Mouse (Mus musculus) liver, embryonic 11.5 days (tissue): Measurements from ENCODE around the gene Doc2g. TPM values are rescaled to one million over a fixed set of nuclear protein-coding genes. Genes with fewer than 3 reads are reported as not detected.
"Not testable (repeated sequence)": the region's sequence is repeated elsewhere in the genome, so short reads cannot be mapped to it uniquely, and the experiment has no call there.

Experiments
- ATAC-seq: fragments of 200-750 bp; cut with Nextera tagmentation; replicated peaks from 2 replicates; pipeline ENCODE4 v1.8.0; 2017; ENCODE audit warnings: moderate number of reproducible peaks, mild to moderate bottlenecking, moderate TSS enrichment, moderate library complexity; ENCODE audit not compliant: low FRiP score
- DNase-seq: peaks from one replicate; pipeline ENCODE4 v3.0.0-alpha.2; 2017; ENCODE audit warnings: low spot score
- H3K27ac ChIP-seq: fragments of 300-500 bp; sonication (generic); 2 replicates; pipeline ENCODE4 v1.5.1; 2014; ENCODE audit warnings: mild to moderate bottlenecking, low read depth, low read length, control low read depth
- H3K27me3 ChIP-seq: fragments of 300-500 bp; sonication (generic); replicated peaks from 2 replicates; pipeline ENCODE4 v1.6.1; 2014; ENCODE audit warnings: low read length, mixed read lengths; ENCODE audit not compliant: control insufficient read depth, insufficient read depth
- H3K36me3 ChIP-seq: fragments of 300-500 bp; sonication (generic); 2 replicates; pipeline ENCODE4 v1.6.1; 2014; ENCODE audit warnings: mild to moderate bottlenecking, low read length, moderate library complexity, mixed read lengths; ENCODE audit not compliant: control insufficient read depth, insufficient read depth
- H3K4me1 ChIP-seq: fragments of 300-500 bp; sonication (generic); replicated peaks from 2 replicates; pipeline ENCODE4 v1.6.1; 2014; ENCODE audit warnings: low read length, mixed read lengths; ENCODE audit not compliant: control insufficient read depth, insufficient read depth
- H3K4me2 ChIP-seq: fragments of 300-500 bp; sonication (generic); 2 replicates; pipeline ENCODE4 v1.6.1; 2014; ENCODE audit warnings: mild to moderate bottlenecking, control low read depth, moderate library complexity
- H3K4me3 ChIP-seq: fragments of 300-500 bp; sonication (generic); 2 replicates; pipeline ENCODE4 v1.5.1; 2014; ENCODE audit warnings: low read depth, low read length, control low read depth
- H3K9ac ChIP-seq: fragments of 300-500 bp; sonication (generic); 2 replicates; pipeline ENCODE4 v1.6.1; 2014; ENCODE audit warnings: low read depth, low read length, control low read depth
- H3K9me3 ChIP-seq: fragments of 300-500 bp; sonication (generic); 2 replicates; pipeline ENCODE4 v1.6.1; 2016; ENCODE audit warnings: low read length, inconsistent platforms, mixed read lengths; ENCODE audit not compliant: control insufficient read depth
- WGBS: fragments of 180-500 bp; shearing (Covaris S2); extraction: QIAGEN DNeasy Blood & Tissue Kit; methylation state at CpG from one replicate; pipeline ENCODE4 v1.1.7; 2014; 5-methylcytosine and 5-hydroxymethylcytosine counted together
- polyA plus RNA-seq: library from polyadenylated mRNA; unstranded; fragments of >200 nt; fragmentation: Nextera tagmentation; extraction: Ambion mirVana; gene quantifications from 2 replicates; pipeline ENCODE4 v1.2.1, GENCODE M21; 2014

The Doc2g gene
- polyA plus RNA-seq, 1 experiment from 2014 or later: 4.1 TPM

DNA sequence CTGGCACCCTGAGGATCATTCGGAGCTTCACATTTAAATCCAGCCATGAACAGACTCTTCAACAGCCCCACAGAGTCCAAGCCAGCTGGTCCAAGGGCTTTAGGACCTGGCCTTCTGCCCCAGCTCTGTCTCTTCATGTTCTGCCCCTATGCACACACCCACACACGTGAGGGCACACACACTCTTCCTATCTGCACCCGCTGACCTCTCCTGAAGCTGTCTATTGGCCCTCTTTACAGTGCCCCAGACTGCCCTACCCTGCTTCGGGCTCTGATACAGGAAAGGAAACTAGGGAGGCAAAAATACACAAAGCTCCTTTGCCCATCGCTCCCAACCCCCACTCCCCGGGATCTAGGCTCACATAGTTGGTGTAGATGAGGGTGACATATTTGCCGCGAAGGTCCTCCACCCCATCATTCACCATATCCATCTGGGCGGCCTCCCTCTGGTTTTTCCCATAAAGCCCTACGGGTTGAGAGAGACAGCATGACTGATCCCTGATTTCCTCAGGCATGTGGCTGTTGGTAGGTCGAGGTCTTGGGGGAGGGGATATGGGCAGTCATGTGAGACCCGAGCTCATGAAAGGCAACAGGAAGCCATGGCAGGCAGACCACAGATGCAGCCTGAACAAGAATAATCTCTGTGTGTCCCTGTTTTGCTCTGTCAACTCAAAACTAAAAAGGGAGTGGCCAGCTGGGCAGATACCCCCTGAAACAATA is 33.4 kb downstream of the Doc2g start:
- no peak overlapping the region; the same call in 1 of the 2 replicates for H3K27ac ChIP-seq
- DNase-seq (no peak), ATAC-seq (no peak)
- no peaks in the 10 kb centered on the region for H3K9me3 ChIP-seq
- H3K4me2 ChIP-seq: peak overlapping the region; percentile 60
- WGBS: 69% methylated on average over 12 of the region's 12 CpGs
- H3K36me3 ChIP-seq: no peaks in the 10 kb centered on the region
- peak overlapping the region; percentile 25; the same call in 1 of the 2 replicates for H3K9ac ChIP-seq
- no peaks in the 10 kb centered on the region for H3K27me3 ChIP-seq
- H3K4me3 ChIP-seq: peak overlapping the region; percentile 13
- peaks cover 18% of the 10 kb centered on the region; the same call in 1 of the 2 replicates for H3K4me1 ChIP-seq

DNA sequence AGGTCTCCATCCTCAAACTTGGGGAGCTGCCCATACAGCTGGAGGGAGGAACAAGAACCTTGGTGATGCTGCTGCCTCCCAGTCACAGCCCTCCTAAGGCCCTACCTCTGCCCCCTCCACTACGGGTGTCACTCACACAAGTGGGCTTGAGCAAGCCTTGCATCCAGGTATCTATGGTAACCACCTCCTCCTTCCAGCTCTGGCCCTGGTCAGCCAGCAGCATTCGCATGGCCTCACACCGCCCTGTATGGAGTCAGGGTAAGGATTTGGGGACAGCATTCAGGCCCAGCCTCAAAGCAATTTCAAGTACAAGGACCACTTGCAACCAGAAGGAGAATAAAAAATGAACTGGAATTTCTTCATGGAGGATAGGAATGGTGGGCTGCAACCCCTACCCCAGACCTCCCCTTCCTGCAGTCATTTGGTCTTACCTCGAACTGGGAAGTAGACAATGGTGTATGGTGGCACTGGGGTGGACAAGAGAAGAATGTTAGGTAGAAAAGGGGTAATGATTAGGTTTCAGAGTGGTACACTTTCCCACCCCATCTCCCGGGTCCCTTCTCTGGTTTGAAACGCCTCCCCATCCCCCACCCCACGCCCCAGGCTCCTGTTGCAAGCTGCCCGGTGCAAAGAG is 34.2 kb downstream of the Doc2g start:
- H3K4me3 ChIP-seq: peak overlapping the region; percentile 73
- peaks cover 18% of the 10 kb centered on the region; the same call in 1 of the 2 replicates for H3K4me1 ChIP-seq
- H3K27me3 ChIP-seq, H3K36me3 ChIP-seq, H3K9me3 ChIP-seq, DNase-seq, ATAC-seq: not testable (repeated sequence)
- H3K4me2 ChIP-seq: peak overlapping the region; percentile 77
- H3K27ac ChIP-seq: peak overlapping the region; percentile 84
- WGBS: 28% methylated on average over 7 of the region's 8 CpGs
- H3K9ac ChIP-seq: peak overlapping the region; percentile 88

DNA sequence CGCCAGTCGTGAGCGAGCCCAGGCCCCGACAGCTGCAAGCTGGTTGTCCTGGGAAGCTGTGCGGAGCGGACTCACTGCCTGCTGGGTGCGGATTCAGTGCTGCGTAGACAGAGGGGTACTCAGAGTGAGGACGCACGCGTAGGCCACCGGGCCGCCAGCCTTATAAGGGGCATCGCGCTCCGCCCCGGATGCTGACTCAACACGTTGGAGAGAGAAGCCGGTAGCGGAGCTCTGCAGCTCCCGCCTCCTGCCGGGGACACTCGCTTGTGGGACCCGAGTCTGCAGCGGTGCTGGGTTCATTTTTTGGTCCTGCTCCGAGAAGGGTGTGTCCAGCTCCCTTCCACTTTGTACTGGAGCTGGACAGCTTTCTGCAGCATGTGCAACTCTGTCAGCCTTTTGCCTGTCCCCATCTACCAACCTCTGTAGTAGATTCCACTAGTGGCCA is 34.7 kb downstream of the Doc2g start, which contains the start of gene Gstp1:
Gstp1 (minus strand) TSS at position 198 of the 445 bp plus-strand sequence.
- Histone ChIP-seq H3K9me3 (no peaks in the 10 kb centered on the region), H3K9ac (peak within 1 kb of the TSS; percentile 88), H3K27ac (peak within 1 kb of the TSS; percentile 84), H3K27me3 (no peaks in the 10 kb centered on the region), H3K4me3 (peak within 1 kb of the TSS; percentile 73), H3K36me3 (no peaks in the 10 kb centered on the region), H3K4me2 (peak within 1 kb of the TSS; percentile 77), H3K4me1 (peaks cover 13% of the 10 kb centered on the region; the same call in 1 of the 2 replicates)
- ATAC-seq: peak; percentile 87
- 0% methylated on average over 26 of the region's 26 CpGs for WGBS
- peak; percentile 88 for DNase-seq

DNA sequence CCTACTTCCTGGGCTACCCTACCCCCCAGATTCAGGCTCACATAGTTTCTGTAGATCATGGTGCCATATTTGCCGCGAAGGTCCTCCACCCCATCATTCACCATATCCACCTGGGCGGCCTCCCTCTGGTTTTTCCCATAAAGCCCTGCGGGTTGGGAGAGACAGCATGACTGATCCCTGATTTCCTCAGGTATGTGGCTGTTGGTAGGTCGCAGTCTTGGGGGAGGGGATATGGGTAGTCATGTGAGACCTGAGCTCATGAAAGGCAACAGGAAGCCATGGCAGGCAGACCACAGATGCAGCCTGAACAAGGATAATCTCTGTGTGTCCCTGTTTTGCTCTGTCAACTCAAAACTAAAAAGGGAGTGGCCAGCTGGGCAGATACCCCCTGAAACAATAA is 37.8 kb downstream of the Doc2g start:
- not testable (repeated sequence) for H3K4me2 ChIP-seq, DNase-seq, H3K4me3 ChIP-seq, H3K27ac ChIP-seq, H3K9me3 ChIP-seq, ATAC-seq, H3K9ac ChIP-seq, H3K36me3 ChIP-seq, H3K27me3 ChIP-seq
- peaks cover 15% of the 10 kb centered on the region; the same call in 1 of the 2 replicates for H3K4me1 ChIP-seq
- 80% methylated on average over 5 of the region's 5 CpGs for WGBS

DNA sequence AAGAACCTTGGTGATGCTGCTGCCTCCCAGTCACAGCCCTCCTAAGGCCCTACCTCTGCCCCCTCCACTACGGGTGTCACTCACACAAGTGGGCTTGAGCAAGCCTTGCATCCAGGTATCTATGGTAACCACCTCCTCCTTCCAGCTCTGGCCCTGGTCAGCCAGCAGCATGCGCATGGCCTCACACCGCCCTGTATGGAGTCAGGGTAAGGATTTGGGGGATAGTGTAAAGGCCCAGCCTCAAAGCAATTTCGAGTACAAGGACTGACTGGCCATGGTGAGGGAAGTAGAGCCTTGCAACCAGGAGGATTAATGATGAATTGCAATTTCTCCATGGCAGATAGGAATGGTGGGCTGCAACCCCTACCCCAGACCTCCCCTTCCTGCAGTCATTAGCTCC is 38.4 kb downstream of the Doc2g start:
- not testable (repeated sequence) for H3K9me3 ChIP-seq, H3K27ac ChIP-seq, H3K36me3 ChIP-seq, H3K9ac ChIP-seq, H3K27me3 ChIP-seq, DNase-seq, ATAC-seq, H3K4me3 ChIP-seq, H3K4me2 ChIP-seq
- peaks cover 15% of the 10 kb centered on the region for H3K4me1 ChIP-seq
- 93% methylated on average over 3 of the region's 4 CpGs for WGBS

DNA sequence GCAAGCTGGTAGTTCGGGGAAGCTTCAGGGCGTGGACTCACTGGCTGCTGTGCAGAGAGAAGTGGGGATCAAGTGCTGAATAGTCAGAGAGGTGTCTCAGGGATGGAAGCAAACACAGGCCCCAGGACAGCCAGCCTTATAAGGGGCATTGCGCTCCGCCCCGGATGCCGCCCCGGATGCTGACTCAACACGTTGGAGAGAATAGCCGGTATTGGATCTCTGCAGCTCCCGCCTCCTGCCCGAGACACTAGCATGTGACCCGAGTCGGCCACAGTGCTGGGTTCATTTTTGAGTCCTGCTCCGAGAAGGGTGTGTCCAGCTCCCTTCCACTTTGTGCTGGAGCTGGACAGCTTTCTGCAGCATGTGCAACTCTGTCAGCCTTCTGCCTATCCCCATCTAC is 39.0 kb downstream of the Doc2g start:
- Histone ChIP-seq H3K9me3 (peaks cover 5% of the 10 kb centered on the region), H3K36me3 (no peaks in the 10 kb centered on the region), H3K4me3 (no peak overlapping the region), H3K27me3 (no peaks in the 10 kb centered on the region), H3K27ac (no peak overlapping the region), H3K4me1 (peaks cover 18% of the 10 kb centered on the region), H3K4me2 (no peak overlapping the region), H3K9ac (no peak overlapping the region)
- DNase-seq (no peak), ATAC-seq (no peak)
- 70% methylated on average over 14 of the region's 14 CpGs for WGBS

DNA sequence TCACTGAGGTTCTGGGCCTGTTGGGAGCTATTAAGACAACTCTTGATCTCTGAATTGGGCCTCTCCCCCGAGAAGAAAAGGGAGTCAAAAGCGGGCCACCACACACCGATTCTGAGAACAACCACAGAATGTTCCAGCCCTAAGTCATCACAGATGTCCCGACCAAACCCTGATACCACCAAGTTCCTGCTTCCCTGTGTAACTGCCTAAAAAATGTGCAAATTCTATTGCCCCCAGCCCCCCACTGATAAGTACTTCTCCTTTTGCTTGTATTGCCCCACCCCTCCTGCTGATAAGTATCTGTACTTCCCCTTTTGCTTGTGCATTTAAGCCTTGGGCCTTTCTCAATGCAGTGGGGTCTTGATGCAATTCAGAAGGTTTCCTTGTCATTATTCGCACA is 41.0 kb downstream of the Doc2g start:
- not testable (repeated sequence) for H3K4me2 ChIP-seq, H3K9ac ChIP-seq, DNase-seq, H3K9me3 ChIP-seq, ATAC-seq, H3K36me3 ChIP-seq, H3K4me3 ChIP-seq, H3K27me3 ChIP-seq
- Histone ChIP-seq H3K27ac (peak overlapping the region; percentile 43; the same call in 1 of the 2 replicates), H3K4me1 (peaks cover 14% of the 10 kb centered on the region)
- WGBS: 64% methylated on average over 5 of the region's 5 CpGs

DNA sequence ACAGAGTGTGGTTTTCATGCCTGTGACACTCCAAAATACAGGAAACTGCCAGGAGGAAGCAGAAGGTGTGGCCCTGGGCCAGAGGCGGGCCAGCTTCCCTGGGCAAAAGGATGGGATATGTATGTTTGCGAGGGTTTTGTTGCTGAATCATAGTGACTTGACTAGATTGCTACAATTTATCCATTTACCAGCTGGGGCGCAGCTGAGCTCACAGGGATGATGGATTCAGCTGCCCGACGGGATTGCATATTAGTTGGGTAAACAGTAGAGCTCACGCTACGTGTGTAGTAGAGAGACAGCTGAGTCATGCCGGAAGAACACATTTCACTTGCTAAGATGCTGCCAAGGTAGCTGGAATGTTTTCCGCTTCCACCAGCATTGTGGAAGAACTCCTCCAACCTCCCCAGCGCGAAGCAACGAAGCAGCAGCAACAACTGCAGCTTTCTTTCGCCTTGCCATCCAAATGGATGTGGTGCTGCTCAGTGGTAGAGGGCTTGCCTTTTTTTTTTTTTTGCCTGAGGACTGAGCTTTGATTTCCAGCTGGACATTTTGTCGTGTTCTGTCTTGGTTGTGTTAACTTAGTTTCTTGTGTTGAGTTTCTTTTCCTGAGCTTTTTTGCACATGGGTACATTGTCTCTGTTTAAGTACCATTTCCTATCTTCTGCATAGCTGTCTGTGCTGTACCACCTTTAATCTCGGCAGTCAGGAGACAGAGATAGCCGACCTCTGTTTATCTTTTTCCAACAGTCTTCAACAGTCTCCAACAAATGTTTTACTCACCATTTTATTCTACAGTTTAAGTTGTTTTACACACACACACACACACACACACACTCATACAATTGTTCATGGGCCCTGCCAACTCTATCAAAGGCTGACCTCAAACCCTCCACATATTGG is 43.1 kb downstream of the Doc2g start, which contains the start of gene Gstp2:
Gstp2 (minus strand) TSS at position 58 of the 900 bp plus-strand sequence.
- DNase-seq (no peak), ATAC-seq (peak; percentile 73)
- H3K9me3 ChIP-seq: peaks cover 7% of the 10 kb centered on the region
- H3K27me3 ChIP-seq: no peaks in the 10 kb centered on the region
- no peak within 1 kb of the TSS for H3K4me3 ChIP-seq
- H3K4me1 ChIP-seq: peaks cover 14% of the 10 kb centered on the region
- 0 out of 2 replicates have a peak within 1 kb of the TSS, but pooled peaks have one; percentile 32 for H3K9ac ChIP-seq
- WGBS: 53% methylated on average over 16 of the region's 16 CpGs
- no peaks in the 10 kb centered on the region for H3K36me3 ChIP-seq
- peak within 1 kb of the TSS; percentile 44 for H3K4me2 ChIP-seq
- peak within 1 kb of the TSS; percentile 73 for H3K27ac ChIP-seq
